Mouse (Mus musculus) B cell, adult 62 days (primary cell): ENCODE measurements around the gene Plekhg2. TPM values are rescaled to one million over a fixed set of nuclear protein-coding genes. Genes with fewer than 3 reads are reported as not detected.

Experiments used
- total RNA-seq: library from RNA; stranded (reverse); gene quantifications from 4 replicates; pipeline ENCODE4 v1.2.4, GENCODE M21; 2023

Gene Plekhg2
- total RNA-seq, result 130 to 143 TPM (median 135 TPM) in 4 replicates

DNA sequence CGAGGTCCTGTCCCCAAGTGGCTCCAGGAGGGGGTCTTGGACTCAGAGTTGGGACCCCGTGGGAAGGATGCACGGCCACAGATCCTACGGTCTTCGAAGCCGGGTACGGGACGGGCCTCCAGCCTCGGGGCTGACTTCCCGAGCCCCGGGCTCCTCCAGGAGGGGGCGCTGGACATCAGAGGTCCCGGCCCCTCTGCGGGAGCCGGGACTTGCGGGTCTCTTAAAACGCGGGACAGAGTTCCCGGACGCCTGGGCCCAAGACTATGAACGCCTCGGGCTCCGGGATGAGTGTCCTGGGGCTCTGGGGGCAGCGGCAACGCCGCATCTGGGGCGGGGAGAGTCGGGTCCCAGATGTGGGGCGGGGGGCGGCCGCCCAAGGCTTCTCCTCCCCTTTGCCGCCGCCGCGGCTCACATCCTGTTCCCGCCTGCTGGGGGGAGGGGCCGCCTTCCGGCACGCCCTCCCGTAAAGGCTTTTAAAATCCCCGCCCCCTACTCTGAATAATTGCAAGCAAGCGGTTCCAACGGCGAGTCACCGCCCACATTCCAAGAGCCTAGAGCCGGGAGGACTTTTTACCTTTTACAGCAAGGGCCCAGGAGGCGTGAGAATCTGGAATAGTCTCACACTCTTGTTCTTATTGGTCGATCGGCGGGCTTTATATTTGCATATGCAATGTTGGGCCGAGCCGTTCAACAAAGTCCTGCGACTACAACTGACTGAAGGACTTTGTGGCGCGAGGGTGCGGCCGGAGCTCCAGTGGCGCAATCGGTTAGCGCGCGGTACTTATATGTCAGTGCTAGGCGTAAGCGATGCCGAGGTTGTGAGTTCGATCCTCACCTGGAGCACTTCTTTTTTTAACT is at the start of gene Plekhg2:
TSS of gene Plekhg2 (minus strand) at position 349 of the 858 bp plus-strand sequence.

DNA sequence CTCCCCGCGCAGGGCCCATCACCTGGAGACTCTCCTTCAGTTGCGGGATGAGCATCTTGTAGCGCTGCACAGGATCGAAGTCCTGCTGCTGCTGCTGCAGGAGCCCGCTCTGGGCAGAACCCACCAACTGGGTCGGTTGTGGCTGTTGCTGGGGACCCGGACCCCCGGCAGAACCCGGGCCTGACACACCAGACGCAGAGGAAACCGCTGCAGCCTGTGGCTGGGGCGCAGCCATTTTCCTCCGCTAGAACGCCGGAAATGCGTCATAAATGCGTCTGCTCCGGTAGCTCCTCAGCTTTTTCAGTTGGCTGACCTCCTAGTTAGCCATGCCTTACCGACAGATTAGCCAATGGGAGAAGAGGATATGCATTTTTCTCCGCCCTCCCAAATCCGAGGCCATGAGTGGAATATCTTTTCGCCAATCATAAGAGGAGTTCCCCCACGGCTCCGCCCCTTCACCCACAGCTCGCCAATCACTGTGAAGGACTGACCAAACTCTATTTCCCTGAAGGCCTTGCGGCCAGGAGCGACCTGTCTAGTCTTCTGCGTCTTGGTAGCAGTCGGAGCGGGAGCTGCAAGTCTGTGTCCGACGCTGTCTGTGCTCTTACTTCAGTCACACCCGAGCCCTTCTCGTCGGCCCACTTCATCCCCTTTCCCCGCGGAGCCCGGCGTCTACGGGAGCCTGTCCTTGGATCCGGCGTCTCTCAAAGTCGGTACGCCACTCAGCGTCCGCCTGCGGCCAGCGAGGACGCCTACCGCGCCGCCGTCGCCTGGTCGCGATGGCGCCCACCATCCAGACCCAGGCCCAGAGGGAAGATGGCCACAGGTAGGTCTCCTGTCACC is 20.3 kb upstream of the Plekhg2 start, which contains the start of the genes Med29 and Paf1:
TSS of gene Med29 (minus strand) at position 280 of the 843 bp plus-strand sequence.
TSS of gene Paf1 (plus strand) at position 523 of the 843 bp plus-strand sequence.

DNA sequence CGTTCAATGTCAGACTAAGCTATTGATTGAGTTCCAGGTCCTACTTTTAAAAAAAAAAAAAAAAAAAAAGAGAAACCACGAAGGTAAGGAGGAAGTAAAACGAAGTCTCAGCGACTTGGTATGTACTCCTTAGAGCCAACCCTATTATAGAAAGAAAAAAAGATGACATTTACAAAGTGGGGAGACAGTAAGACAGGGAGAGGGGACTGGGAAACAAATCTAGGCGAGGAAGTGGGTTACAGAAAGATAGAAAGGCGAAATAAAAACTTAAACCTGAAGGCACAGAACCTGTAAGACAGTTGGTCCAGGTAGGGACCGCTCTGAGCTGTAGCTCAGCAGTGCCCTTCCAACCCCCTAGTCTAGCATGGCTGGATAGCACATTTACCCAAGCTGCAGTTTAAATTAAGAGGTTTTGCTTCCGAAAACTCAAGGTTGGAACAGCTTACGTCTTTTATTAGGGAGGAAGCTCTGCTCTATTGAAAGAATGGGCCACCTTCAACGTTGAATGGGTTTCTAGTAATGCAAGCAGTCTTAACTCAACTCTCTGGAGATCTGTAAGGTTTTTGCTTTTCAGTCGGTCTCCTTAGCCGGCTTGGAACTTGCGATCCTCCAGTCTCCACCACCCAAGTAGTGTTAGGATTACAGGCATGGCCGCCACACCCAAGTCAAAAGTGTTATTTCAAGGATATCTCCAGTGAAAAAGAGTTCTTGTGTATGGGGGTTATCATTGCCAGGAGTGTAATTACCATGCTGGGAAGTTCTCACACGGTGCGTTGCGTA is 8.0 kb upstream of the Plekhg2 start, which contains the start of gene Zfp36:
TSS of gene Zfp36 (minus strand) at position 17 of the 780 bp plus-strand sequence.

DNA sequence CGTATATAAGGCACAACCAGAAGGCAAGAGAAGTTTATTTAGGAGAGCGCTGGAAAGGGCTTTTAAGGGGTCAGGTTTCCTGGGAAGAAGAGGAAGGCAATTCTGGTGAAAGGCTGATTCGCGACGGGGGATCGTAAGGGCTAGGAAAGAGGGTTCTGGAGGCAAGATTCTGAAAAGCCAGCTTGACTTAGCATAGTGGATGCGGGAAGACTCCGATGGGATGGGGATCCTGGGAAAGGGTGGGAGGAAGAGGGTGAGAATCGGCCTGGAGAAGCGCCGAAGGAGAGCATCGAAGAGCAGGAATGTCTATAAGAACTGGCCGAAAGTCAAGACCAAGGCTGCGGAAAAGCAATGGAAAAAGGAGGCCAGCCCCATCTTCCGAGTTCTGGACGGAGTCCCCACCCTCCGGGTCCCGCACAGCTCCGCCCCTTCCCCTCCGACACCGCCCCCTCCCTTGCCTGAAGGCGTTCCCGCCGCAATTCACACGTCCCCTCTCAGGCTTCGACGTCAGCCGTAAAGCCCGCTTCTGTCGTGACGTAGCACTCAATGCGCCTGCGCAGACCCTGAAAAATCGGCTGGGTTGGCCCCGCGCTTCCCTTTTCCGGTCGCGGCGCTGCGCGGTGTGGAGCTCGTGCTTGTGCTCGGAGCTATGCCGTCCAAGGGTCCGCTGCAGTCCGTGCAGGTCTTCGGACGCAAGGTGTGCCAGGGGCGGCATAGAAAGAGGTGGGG is 22.1 kb downstream of the Plekhg2 start, which contains the start of gene Rps16:
TSS of gene Rps16 (plus strand) at position 498 of the 729 bp plus-strand sequence.

DNA sequence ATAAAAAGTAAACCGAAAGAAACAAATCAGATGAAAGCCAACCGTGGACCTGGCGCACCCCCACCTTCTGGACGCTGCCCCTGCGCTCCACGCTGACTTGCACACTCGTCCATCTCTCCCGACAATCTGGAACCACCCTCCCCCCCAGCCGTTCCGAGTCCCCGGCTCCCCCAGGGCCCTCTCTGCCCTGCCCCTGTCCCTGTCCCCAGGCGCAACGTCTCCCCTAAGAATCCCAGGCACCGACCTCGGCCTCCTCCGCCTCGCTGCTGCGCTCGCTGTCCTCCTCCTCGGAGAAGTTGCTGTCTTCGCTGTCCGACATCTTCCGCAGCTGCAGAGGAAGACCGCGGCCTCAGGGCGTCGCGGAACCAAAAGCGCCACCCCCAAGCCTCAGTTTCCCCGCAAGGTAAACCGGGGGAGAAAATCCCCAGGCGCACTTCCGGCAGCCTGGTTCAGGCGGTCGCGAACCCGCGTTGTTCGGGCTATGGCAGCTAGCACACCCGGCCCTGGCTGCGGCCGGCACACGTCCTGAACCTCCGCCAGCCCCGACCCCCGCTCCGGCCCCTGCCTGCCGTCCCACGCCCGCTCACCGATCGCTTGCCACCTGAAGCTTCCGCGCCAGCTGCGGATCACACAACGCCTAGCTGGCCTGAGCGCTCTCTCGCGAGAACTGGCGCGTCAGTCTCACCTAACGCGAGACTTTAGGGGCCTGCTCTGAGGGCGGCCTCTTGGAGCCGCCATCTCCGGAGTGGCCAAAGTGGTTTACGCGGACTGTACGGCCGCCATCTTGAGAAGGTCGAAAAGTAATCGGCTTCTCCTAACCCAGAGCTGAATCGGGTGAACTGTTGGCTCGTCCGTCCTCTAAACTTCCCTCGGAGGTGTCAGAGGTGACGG is 34.0 kb downstream of the Plekhg2 start, which contains the start of gene Supt5:
TSS of gene Supt5 (minus strand) at position 639 of the 891 bp plus-strand sequence.

DNA sequence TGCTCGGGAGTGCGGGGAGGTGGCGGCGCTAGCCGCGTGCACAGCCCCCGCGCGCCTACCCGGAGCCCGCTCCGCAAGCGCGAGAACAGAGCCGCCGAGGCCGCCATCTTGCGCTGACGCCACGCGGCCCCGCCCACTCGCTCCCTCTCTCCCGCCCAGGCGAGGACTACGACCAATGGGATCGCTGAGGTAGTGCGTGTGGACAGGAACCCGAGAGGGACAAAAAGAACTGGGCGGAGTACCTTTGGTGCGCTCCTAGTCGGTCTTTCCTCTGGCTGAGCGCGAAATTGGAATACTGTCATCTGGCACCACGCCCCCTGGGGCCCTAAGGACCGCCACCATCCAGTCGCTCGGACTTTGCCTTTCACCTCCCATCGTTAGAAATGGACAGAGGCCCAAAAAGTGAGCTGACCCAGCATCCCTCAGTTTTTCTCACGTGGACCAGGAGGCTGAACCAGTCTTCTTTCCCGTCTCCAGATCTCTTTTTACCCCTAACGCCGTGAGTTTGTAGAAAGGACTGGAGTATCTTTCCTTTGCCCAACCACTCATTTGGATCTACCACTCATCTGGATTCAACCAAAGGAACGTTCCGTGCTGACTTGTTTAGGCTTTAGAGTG is 60.4 kb downstream of the Plekhg2 start, which contains the start of gene Timm50:
TSS of gene Timm50 (minus strand) at position 147 of the 618 bp plus-strand sequence.

Other genes with a start within 250 kb of the Plekhg2 start
- not detected in 4 replicates for gene 9530053A07Rik, start 243.1 kb downstream of the Plekhg2 start, total RNA-seq
- 213 to 229 TPM (median 221 TPM) in 4 replicates for gene Fbl, start 202.9 kb downstream of the Plekhg2 start, total RNA-seq
- gene Dyrk1b, start 193.1 kb downstream of the Plekhg2 start, total RNA-seq, result 19.6 to 26.1 TPM (median 20.6 TPM) in 4 replicates
- 1.1 to 1.8 TPM (median 1.3 TPM) in 4 replicates for gene Eid2, start 104.7 kb downstream of the Plekhg2 start, total RNA-seq
- 2.8 to 3.8 TPM (median 3.1 TPM) in 4 replicates for gene Eid2b, start 94.9 kb downstream of the Plekhg2 start, total RNA-seq
- not detected in 4 replicates for gene Selenov, start 81.4 kb downstream of the Plekhg2 start, total RNA-seq
- 0.45 to 0.73 TPM in 2 of 4 replicates, not detected in the others for gene Dll3, start 70.4 kb downstream of the Plekhg2 start, total RNA-seq
- 35.7 to 50.0 TPM (median 41.5 TPM) in 4 replicates for gene Timm50, start 60.5 kb downstream of the Plekhg2 start, total RNA-seq
- 158 to 180 TPM (median 162 TPM) in 4 replicates for gene Supt5, start 33.9 kb downstream of the Plekhg2 start, total RNA-seq
- gene Rps16, start 21.9 kb downstream of the Plekhg2 start, total RNA-seq, result 2,978 to 3,247 TPM (median 3,204 TPM) in 4 replicates
- gene Zfp36, start 7.7 kb upstream of the Plekhg2 start, total RNA-seq, result 804 to 1,027 TPM (median 895 TPM) in 4 replicates
- gene Med29, start 20.1 kb upstream of the Plekhg2 start, total RNA-seq, result 13.9 to 18.0 TPM (median 15.8 TPM) in 4 replicates
- 156 to 175 TPM (median 161 TPM) in 4 replicates for gene Paf1, start 20.4 kb upstream of the Plekhg2 start, total RNA-seq
- gene Gmfg, start 64.8 kb upstream of the Plekhg2 start, total RNA-seq, result 222 to 256 TPM (median 254 TPM) in 4 replicates
- 0.95 to 1.3 TPM (median 1.3 TPM) in 4 replicates for gene Lrfn1, start 79.4 kb upstream of the Plekhg2 start, total RNA-seq
- gene Ifnl2, start 137.9 kb upstream of the Plekhg2 start, total RNA-seq, result not detected in 4 replicates
- gene Ifnl3, start 150.2 kb upstream of the Plekhg2 start, total RNA-seq, result not detected in 4 replicates
- not detected in 4 replicates for gene Sycn, start 168.3 kb upstream of the Plekhg2 start, total RNA-seq
- not detected in 4 replicates for gene Nccrp1, start 174.7 kb upstream of the Plekhg2 start, total RNA-seq
- gene Samd4b, start 225.5 kb upstream of the Plekhg2 start, total RNA-seq, result 48.1 to 61.6 TPM (median 56.1 TPM) in 4 replicates
- 11.4 to 15.2 TPM (median 14.0 TPM) in 4 replicates for gene Pak4, start 225.6 kb upstream of the Plekhg2 start, total RNA-seq